Mouse (Mus musculus): Measurements from ENCODE around the gene Nol10. TPM values are rescaled to one million over a fixed set of nuclear protein-coding genes. Genes with fewer than 3 reads are reported as not detected.
A peak's percentile ranks its signal among the peaks of the same experiment; 100 is the strongest.

Gene Nol10
- polyA plus RNA-seq, 1 experiment from 2014 or later = 18.1 TPM

DNA sequence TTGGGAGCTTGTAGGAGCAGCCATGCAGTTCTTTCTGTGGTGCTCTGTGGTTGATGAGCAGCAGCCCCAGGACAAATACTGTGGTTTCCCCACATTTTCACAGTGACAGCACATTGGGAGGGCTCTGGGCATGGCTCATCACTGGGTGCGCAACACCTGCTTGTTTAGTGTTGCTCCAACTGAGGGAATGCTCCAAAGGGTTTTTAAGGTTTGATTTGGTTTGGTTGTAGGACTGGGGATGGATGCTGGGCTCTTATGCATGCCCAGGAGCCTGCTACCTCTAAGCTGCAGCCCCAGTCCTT is 39.8 kb downstream of the Nol10 start:
- Histone ChIP-seq H3K4me1 (replicated peaks) (0 out of 2 replicates have a peak, but pooled peaks cover 5% of the 10 kb centered on the region), H3K9ac (no peak overlapping the region), H3K4me3 (replicated peaks) (no peak overlapping the region), H3K4me2 (no peak overlapping the region), H3K27me3 (no peaks in the 10 kb centered on the region), H3K9me3 (replicated peaks) (no peaks in the 10 kb centered on the region), H3K36me3 (peaks cover 25% of the 10 kb centered on the region), H3K27ac (no peak overlapping the region)
- ATAC-seq (ENCODE audit: low read depth) = no peak
- 94% methylated on average over 1 of the region's 1 CpGs for WGBS (ENCODE audit: insufficient replicate concordance)
- no peak for DNase-seq

DNA sequence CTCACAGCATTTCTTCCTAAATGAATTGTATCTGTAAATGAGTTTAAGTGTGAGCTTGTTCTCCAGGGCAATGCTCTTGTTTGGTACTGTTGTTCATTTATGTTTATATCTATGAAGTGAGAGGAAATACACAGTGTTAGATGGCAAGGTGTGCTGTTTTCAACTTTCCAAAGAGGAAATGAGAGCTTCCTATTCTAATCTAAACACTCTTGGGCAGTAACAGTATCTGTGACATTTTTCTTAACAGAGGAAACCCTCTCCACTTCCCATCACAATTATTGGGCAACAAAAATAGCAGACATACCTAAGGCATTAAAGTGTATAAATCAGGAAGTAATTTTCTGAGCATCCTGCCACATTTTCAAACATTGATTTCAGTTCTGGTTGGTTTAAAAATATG is 41.8 kb downstream of the Nol10 start:
- 0 out of 2 replicates have a peak, but pooled peaks cover 5% of the 10 kb centered on the region for H3K4me1 ChIP-seq (replicated peaks)
- no peak for DNase-seq
- no peaks in the 10 kb centered on the region for H3K27me3 ChIP-seq
- no peak for ATAC-seq (ENCODE audit: low read depth)
- no peak overlapping the region for H3K4me2 ChIP-seq
- no peaks in the 10 kb centered on the region for H3K9me3 ChIP-seq (replicated peaks)
- H3K36me3 ChIP-seq = peaks cover 25% of the 10 kb centered on the region
- H3K4me3 ChIP-seq (replicated peaks) = no peak overlapping the region
- no peak overlapping the region for H3K27ac ChIP-seq
- H3K9ac ChIP-seq = no peak overlapping the region

DNA sequence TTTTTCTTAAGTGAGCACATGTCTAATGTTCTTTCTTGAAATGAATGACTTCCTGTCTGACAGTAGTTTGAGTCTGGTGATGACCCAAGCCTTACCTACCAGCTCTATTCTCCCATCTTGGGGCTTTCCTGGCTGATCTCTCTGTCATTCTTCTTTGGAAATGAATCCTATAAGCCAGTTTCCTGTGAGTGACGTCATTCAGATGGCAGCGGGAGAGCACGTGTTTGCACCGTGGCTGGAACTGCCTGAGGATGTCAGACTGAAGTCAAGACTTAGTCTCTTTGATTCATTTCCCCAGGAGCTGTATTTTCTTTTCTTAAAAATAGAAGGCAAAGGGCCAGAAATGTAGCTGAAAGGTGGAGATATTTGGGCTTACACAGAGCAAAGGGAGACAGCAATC is 42.3 kb downstream of the Nol10 start:
- Histone ChIP-seq H3K4me3 (replicated peaks) (no peak overlapping the region), H3K36me3 (peaks cover 27% of the 10 kb centered on the region), H3K27me3 (no peaks in the 10 kb centered on the region), H3K9ac (no peak overlapping the region), H3K27ac (peak overlapping the region; percentile 19), H3K4me1 (replicated peaks) (0 out of 2 replicates have a peak, but pooled peaks cover 5% of the 10 kb centered on the region), H3K4me2 (no peak overlapping the region), H3K9me3 (replicated peaks) (no peaks in the 10 kb centered on the region)
- ATAC-seq (ENCODE audit: low read depth) = no peak
- WGBS (ENCODE audit: insufficient replicate concordance) = 58% methylated on average over 4 of the region's 4 CpGs
- DNase-seq = no peak

DNA sequence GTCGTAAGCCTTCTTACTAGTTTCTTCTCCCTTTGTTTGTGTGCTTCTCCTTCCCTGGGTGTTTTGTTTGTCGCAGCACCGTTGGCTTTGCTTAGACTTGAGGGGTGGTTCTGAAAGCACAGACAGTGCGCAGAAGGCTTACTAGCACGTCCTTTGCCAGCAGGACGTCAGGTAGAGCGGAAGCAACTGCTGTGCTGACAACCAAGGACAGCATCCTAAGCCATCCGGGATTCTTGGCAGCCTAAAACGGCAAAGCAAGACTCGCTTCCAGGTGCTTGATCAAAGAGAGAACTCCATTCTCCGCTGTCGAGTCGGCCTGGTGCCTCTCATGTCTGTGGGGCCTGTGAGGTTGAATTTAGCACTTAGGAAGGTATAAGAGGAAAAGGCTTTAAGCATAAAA is 44.9 kb downstream of the Nol10 start:
- H3K27me3 ChIP-seq = no peaks in the 10 kb centered on the region
- no peak overlapping the region for H3K27ac ChIP-seq
- DNase-seq = no peak
- no peaks in the 10 kb centered on the region for H3K9me3 ChIP-seq (replicated peaks)
- H3K4me2 ChIP-seq = no peak overlapping the region
- 87% methylated on average over 13 of the region's 13 CpGs for WGBS (ENCODE audit: insufficient replicate concordance)
- 0 out of 2 replicates have a peak, but pooled peaks cover 5% of the 10 kb centered on the region for H3K4me1 ChIP-seq (replicated peaks)
- H3K4me3 ChIP-seq (replicated peaks) = no peak overlapping the region
- peaks cover 27% of the 10 kb centered on the region for H3K36me3 ChIP-seq
- no peak for ATAC-seq (ENCODE audit: low read depth)
- H3K9ac ChIP-seq = no peak overlapping the region

DNA sequence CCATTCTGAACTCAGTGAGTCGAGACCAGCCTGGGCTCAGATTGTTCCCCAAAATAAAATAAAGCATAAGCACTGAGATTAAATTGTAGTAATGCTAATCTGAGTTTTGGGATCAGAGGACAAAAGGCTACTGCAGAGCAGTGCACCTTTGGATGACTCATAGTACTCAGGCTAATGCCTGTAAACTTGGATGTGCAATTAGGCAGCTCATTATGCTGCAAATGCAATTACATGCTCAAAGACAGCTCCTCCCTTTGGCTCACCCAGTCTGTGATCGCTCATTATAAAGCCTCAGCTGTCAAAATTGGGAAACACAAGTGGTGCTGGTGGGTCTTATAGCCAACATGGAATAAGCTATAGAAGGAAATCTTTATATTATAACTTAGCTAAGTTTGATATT is 48.9 kb downstream of the Nol10 start:
- Histone ChIP-seq H3K27me3 (no peaks in the 10 kb centered on the region), H3K27ac (no peak overlapping the region), H3K36me3 (peaks cover 27% of the 10 kb centered on the region), H3K4me2 (no peak overlapping the region), H3K4me3 (replicated peaks) (no peak overlapping the region), H3K4me1 (replicated peaks) (no peaks in the 10 kb centered on the region), H3K9ac (no peak overlapping the region), H3K9me3 (replicated peaks) (no peaks in the 10 kb centered on the region)
- DNase-seq (no peak), ATAC-seq (ENCODE audit: low read depth) (no peak)
- WGBS (ENCODE audit: insufficient replicate concordance) = 72% methylated on average over 2 of the region's 2 CpGs

DNA sequence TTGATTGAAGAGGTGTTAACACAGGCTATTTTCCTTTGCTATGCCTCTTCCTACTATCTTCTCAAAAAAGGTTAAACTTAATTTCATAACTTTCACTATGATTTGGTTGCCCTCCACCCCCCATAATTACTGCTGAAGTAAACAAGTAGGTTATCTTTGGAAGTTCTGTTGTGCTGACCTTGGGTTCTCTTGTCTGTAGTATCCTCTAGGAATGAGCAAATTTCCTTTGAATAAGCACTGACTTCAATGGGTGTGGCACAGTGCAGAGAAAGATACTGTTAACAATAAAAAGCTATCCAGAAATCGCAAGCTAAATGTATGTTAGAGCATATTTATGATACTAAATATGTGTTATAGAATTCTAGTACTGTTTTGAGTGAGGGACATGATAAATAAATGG is 53.2 kb downstream of the Nol10 start:
- no peak overlapping the region for H3K27ac ChIP-seq
- 79% methylated on average over 1 of the region's 1 CpGs for WGBS (ENCODE audit: insufficient replicate concordance)
- peaks cover 45% of the 10 kb centered on the region for H3K36me3 ChIP-seq
- H3K9ac ChIP-seq = no peak overlapping the region
- no peaks in the 10 kb centered on the region for H3K27me3 ChIP-seq
- H3K4me1 ChIP-seq (replicated peaks) = no peaks in the 10 kb centered on the region
- ATAC-seq (ENCODE audit: low read depth) (no peak), DNase-seq (no peak)
- no peak overlapping the region for H3K4me3 ChIP-seq (replicated peaks)
- H3K4me2 ChIP-seq = no peak overlapping the region
- no peaks in the 10 kb centered on the region for H3K9me3 ChIP-seq (replicated peaks)

DNA sequence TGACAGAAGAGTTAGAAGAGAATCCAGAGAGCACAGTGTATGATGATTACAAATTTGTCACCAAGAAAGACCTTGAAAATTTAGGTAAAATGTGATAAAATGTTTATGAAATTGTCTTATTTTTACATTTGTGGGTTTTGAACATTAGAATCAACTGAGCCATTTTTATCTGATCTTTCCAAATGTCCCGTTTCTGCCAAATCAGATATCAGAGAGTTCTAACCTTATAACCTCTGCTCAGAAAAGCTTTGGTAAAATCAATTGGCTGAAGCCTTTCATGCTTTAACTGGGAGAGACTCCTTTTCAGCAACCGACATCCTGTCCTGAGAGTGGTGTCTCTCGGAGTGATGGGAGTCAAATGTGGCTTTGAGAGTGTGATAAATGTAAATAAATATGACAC is 53.9 kb downstream of the Nol10 start:
- Histone ChIP-seq H3K27ac (no peak overlapping the region), H3K9ac (no peak overlapping the region), H3K36me3 (peaks cover 51% of the 10 kb centered on the region), H3K4me3 (replicated peaks) (no peak overlapping the region), H3K27me3 (no peaks in the 10 kb centered on the region), H3K4me2 (no peak overlapping the region), H3K4me1 (replicated peaks) (no peaks in the 10 kb centered on the region), H3K9me3 (replicated peaks) (no peaks in the 10 kb centered on the region)
- DNase-seq (no peak), ATAC-seq (ENCODE audit: low read depth) (no peak)
- WGBS (ENCODE audit: insufficient replicate concordance) = 69% methylated on average over 3 of the region's 3 CpGs

DNA sequence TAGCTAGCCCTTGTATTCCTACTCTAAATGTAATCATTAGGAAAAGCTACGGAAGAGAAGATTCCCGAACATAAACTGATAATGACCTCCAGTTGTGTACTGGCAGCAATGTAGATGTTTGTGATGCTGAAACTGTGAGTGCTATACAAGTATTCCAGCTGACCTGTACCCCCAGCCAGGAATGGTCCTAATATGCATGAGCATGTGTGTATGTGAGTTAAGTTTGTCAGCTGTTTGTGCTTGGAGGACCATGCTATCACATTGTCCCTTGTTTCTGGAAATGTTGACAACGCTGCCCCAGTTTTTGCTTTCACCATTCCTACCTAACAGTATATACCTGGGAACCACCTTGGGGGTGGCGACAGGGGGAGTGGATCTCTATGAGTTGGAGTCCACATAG is 55.7 kb downstream of the Nol10 start:
- ATAC-seq (ENCODE audit: low read depth) (no peak), DNase-seq (no peak)
- 82% methylated on average over 4 of the region's 4 CpGs for WGBS (ENCODE audit: insufficient replicate concordance)
- Histone ChIP-seq H3K4me2 (no peak overlapping the region), H3K9me3 (replicated peaks) (no peaks in the 10 kb centered on the region), H3K4me3 (replicated peaks) (no peak overlapping the region), H3K36me3 (peaks cover 69% of the 10 kb centered on the region), H3K9ac (no peak overlapping the region), H3K27me3 (no peaks in the 10 kb centered on the region), H3K27ac (no peak overlapping the region), H3K4me1 (replicated peaks) (no peaks in the 10 kb centered on the region)

DNA sequence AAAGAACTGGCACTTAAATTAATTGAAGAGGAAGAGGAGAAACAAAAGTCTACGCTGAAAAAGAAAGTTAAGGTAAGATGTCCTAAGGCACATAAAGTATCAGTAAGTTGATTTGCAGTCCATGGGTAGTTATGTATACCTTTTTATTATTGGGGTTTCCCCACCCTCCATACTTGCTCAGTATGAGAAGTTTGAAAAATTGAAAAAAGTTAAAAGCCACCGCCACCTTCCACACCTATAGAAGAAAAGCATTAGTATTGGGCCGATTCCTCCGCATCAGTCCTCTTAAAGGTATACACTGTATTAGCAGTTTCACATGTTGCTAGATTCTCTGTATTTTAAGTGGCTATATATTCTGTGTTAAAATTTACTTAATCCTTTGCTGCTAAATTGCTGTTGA is 58.6 kb downstream of the Nol10 start:
- no peak overlapping the region for H3K27ac ChIP-seq
- H3K4me2 ChIP-seq = no peak overlapping the region
- 92% methylated on average over 4 of the region's 4 CpGs for WGBS (ENCODE audit: insufficient replicate concordance)
- DNase-seq (no peak), ATAC-seq (ENCODE audit: low read depth) (no peak)
- H3K4me3 ChIP-seq (replicated peaks) = no peak overlapping the region
- H3K27me3 ChIP-seq = no peaks in the 10 kb centered on the region
- H3K9ac ChIP-seq = no peak overlapping the region
- H3K9me3 ChIP-seq (replicated peaks) = no peaks in the 10 kb centered on the region
- H3K4me1 ChIP-seq (replicated peaks) = no peaks in the 10 kb centered on the region
- H3K36me3 ChIP-seq = peaks cover 75% of the 10 kb centered on the region

DNA sequence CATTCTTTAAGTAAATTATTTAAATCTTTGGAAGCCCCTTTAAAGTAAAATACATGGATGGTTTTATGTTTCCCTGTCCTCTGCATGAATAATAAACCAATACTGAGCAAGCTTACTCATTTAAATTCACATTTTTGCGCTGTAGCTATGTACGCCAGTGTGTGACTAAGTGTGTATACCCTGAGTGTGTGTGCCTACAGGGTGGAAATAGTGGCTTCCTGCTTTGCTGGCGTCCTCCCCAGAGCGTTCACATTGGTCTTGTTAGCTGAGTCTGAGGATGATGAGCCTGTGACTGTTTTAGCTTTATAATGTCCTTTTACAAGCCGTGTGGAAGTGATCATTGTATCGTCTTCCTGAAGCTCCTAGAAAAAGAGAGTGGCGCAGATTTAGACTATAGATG is 60.1 kb downstream of the Nol10 start:
- peaks cover 71% of the 10 kb centered on the region for H3K36me3 ChIP-seq
- no peak overlapping the region for H3K4me2 ChIP-seq
- H3K27me3 ChIP-seq = no peaks in the 10 kb centered on the region
- no peaks in the 10 kb centered on the region for H3K9me3 ChIP-seq (replicated peaks)
- H3K9ac ChIP-seq = no peak overlapping the region
- no peak overlapping the region for H3K27ac ChIP-seq
- no peak for ATAC-seq (ENCODE audit: low read depth)
- no peaks in the 10 kb centered on the region for H3K4me1 ChIP-seq (replicated peaks)
- H3K4me3 ChIP-seq (replicated peaks) = no peak overlapping the region
- WGBS (ENCODE audit: insufficient replicate concordance) = 83% methylated on average over 7 of the region's 7 CpGs
- DNase-seq = no peak

DNA sequence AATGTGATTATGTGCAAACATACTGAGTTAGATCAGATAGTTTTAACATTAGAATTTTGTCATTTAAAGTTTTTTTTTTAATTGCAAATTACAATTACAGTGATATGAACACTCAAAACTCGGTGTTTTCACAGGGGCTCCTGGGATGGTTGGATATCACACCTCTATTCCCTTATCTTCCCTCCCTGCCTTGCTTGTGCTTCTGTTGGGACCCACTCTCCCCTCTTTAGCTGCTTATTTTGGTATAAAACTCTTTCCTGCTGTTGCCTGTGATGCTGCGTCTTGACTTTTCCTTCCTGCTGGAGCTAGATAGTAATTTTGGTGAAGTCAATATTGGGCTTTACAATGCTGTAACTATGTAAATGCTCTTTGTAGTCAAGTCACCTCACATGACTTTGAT is 63.0 kb downstream of the Nol10 start:
- DNase-seq (no peak), ATAC-seq (ENCODE audit: low read depth) (no peak)
- H3K4me2 ChIP-seq = no peak overlapping the region
- H3K36me3 ChIP-seq = peaks cover 59% of the 10 kb centered on the region
- H3K9ac ChIP-seq = no peak overlapping the region
- H3K27ac ChIP-seq = no peak overlapping the region
- H3K27me3 ChIP-seq = no peaks in the 10 kb centered on the region
- no peaks in the 10 kb centered on the region for H3K9me3 ChIP-seq (replicated peaks)
- 56% methylated on average over 2 of the region's 2 CpGs for WGBS (ENCODE audit: insufficient replicate concordance)
- no peaks in the 10 kb centered on the region for H3K4me1 ChIP-seq (replicated peaks)
- no peak overlapping the region for H3K4me3 ChIP-seq (replicated peaks)

DNA sequence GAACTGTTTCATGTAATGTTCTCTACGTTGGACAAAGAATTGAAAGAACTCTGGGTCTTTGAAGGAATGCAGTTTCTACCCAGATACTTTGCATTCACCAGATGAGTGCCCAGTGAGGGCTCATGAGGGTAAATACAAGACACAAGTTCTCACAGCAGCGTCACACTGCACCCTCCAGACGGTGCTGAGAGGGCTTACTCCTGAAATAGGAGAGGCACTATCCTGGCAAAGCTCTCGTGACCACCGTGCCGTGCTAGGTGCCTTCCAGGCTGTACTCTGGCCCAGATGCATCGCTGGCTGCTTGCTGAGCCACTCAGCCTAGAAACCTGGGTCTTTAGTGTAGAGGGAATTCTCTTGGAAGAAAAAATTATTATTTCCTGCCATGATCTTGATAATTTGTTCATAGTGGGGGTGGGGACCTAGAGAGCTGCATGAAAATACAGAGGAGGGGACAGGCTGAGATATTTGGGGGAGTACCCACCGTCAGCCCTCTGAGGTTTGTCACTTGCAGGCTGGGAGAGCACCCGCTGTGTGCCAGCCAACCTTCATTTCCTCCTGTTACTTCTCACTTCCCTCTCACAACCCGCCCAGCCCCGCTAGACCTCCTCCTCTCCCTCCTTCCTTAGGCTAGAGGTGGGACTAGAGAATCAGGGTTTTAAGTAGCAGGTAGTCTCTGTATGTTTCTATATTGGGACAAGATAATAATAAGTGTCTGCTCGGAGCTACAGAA is 63.7 kb downstream of the Nol10 start:
- Histone ChIP-seq H3K36me3 (peaks cover 60% of the 10 kb centered on the region), H3K9ac (no peak overlapping the region), H3K27ac (no peak overlapping the region), H3K27me3 (no peaks in the 10 kb centered on the region), H3K4me1 (replicated peaks) (no peaks in the 10 kb centered on the region), H3K4me2 (no peak overlapping the region), H3K9me3 (replicated peaks) (no peaks in the 10 kb centered on the region), H3K4me3 (replicated peaks) (no peak overlapping the region)
- DNase-seq = no peak
- WGBS (ENCODE audit: insufficient replicate concordance) = 64% methylated on average over 12 of the region's 12 CpGs
- ATAC-seq (ENCODE audit: low read depth) = no peak
